Mouse (Mus musculus) heart, embryonic 15.5 days (tissue): Measurements from ENCODE around the gene Tmem132c. TPM values are rescaled to one million over a fixed set of nuclear protein-coding genes. Genes with fewer than 3 reads are reported as not detected.

Experiments
- ATAC-seq: fragments of 200-750 bp; cut with Nextera tagmentation; replicated peaks from 2 replicates; pipeline ENCODE4 v1.8.0; 2017; ENCODE audit warnings: low read depth, moderate TSS enrichment; ENCODE audit not compliant: insufficient number of reproducible peaks, insufficient read depth, low FRiP score
- H3K27ac ChIP-seq: fragments of 300-500 bp; sonication (generic); 2 replicates; pipeline ENCODE4 v1.5.1; 2015; ENCODE audit warnings: mild to moderate bottlenecking, inconsistent platforms
- H3K27me3 ChIP-seq: fragments of 300-500 bp; sonication (generic); 2 replicates; pipeline ENCODE4 v1.6.1; 2015; ENCODE audit warnings: inconsistent platforms
- H3K36me3 ChIP-seq: fragments of 300-500 bp; sonication (generic); 2 replicates; pipeline ENCODE4 v1.6.1; 2015; ENCODE audit warnings: mild to moderate bottlenecking, inconsistent platforms
- H3K4me1 ChIP-seq: fragments of 300-500 bp; sonication (generic); replicated peaks from 2 replicates; pipeline ENCODE4 v1.6.1; 2015; ENCODE audit warnings: inconsistent platforms
- H3K4me2 ChIP-seq: fragments of 300-500 bp; sonication (generic); 2 replicates; pipeline ENCODE4 v1.6.1; 2015; ENCODE audit warnings: inconsistent platforms, mild to moderate bottlenecking, moderate library complexity
- H3K4me3 ChIP-seq: fragments of 300-500 bp; sonication (generic); 2 replicates; pipeline ENCODE4 v1.5.1; 2015; ENCODE audit warnings: mild to moderate bottlenecking, inconsistent platforms
- H3K9ac ChIP-seq: fragments of 300-500 bp; sonication (generic); 2 replicates; pipeline ENCODE4 v1.6.1; 2015; ENCODE audit warnings: mild to moderate bottlenecking, inconsistent platforms
- H3K9me3 ChIP-seq: fragments of 300-500 bp; sonication (generic); replicated peaks from 2 replicates; pipeline ENCODE4 v1.6.1; 2016; ENCODE audit warnings: inconsistent platforms
- WGBS: fragments of 180-500 bp; shearing (Covaris S2); methylation state at CpG from one replicate; pipeline ENCODE4 v1.1.7; 2015; ENCODE audit warnings: mixed read lengths; 5-methylcytosine and 5-hydroxymethylcytosine counted together
- polyA plus RNA-seq: library from polyadenylated mRNA; unstranded; fragments of >200 nt; fragmentation: Nextera tagmentation; extraction: Ambion mirVana; gene quantifications from 2 replicates; pipeline ENCODE4 v1.2.1, GENCODE M21; 2015

The Tmem132c gene
- polyA plus RNA-seq, 1 experiment from 2014 or later, result 1.5 TPM

DNA sequence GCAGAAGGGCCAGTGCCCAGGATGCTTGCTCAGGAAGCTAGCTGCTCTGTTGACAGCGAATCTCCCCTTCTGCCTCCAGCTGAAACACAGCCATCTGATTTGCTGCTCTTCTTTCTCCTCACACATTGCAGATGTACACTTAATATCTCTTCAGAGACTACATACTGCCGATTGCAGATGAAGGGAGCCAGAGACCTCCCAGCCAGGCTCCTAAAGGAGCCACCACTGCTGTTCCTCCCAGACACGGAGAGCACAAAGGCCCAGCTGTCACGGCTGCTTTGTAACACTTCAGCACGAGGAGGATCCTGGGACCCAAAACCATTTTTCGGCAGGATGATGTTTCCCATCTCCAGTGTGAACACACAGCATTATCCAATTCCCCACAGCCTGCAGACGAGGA, 255.3 kb downstream of the Tmem132c start:
- no peaks in the 10 kb centered on the region for H3K27me3 ChIP-seq
- 48% methylated on average over 7 of the region's 7 CpGs for WGBS
- H3K4me2 ChIP-seq, result no peak overlapping the region
- no peaks in the 10 kb centered on the region for H3K36me3 ChIP-seq
- H3K27ac ChIP-seq, result no peak overlapping the region
- H3K4me3 ChIP-seq, result no peak overlapping the region
- no peak for ATAC-seq
- H3K9ac ChIP-seq, result no peak overlapping the region
- H3K4me1 ChIP-seq, result no peaks in the 10 kb centered on the region
- no peaks in the 10 kb centered on the region for H3K9me3 ChIP-seq

DNA sequence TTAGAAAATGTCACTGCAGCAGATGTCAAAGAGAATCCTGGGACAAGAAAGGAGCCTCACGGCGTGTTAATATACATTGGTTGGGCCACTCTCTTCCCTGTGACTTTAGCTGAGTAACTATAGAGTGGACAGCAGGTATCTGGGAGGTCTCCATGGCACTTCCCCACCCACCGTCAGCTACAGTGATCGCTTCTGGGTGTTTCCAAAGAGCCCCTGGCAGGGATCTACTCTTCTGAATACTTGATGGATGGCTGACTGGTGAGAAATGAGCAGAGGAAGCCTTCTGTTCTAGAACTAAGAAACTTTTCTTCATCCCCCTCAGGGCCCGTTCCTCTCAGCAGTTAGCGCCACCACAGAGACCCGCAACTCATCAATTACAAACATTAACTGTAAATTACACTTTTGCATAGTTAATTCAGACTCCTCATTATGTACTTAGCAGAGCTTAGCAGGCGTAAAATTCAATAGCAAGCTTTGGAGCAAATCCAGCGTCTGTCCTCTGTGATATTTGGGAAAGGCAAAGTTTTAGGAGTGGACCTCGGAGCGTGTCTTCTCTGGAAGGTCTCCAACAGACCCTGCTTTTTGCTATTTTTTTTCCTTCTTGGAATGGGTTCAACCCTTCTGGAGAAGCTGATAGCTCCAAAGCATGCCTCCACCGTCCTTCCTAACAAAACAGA, 257.7 kb downstream of the Tmem132c start:
- no peak overlapping the region for H3K4me3 ChIP-seq
- H3K27me3 ChIP-seq, result no peaks in the 10 kb centered on the region
- no peaks in the 10 kb centered on the region for H3K4me1 ChIP-seq
- H3K9me3 ChIP-seq, result no peaks in the 10 kb centered on the region
- H3K27ac ChIP-seq, result no peak overlapping the region
- H3K9ac ChIP-seq, result no peak overlapping the region
- no peak for ATAC-seq
- no peaks in the 10 kb centered on the region for H3K36me3 ChIP-seq
- H3K4me2 ChIP-seq, result no peak overlapping the region
- 59% methylated on average over 12 of the region's 12 CpGs for WGBS

DNA sequence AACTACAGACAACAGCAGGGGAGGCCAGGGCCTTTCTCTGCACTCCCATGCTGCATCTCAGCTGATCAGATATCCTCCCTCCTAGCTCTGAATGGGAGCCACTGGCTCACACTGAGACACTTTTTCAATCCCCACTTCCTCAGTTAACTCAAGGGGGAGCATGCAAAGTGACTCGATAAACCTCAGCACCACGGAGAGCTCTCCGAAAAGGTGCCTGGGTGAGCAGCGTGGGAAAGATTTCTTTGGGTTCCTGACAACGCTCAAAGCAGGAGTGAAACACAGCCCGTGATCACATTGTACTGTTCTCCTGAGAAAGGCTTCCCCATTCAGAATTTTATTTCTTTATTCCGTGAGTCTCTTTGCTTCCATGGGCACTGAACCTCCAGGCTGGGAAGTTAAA, 261.2 kb downstream of the Tmem132c start:
- Histone ChIP-seq H3K27me3 (no peaks in the 10 kb centered on the region), H3K4me3 (no peak overlapping the region), H3K9ac (no peak overlapping the region), H3K27ac (no peak overlapping the region), H3K36me3 (no peaks in the 10 kb centered on the region), H3K4me2 (no peak overlapping the region), H3K9me3 (no peaks in the 10 kb centered on the region), H3K4me1 (no peaks in the 10 kb centered on the region)
- no peak for ATAC-seq
- WGBS, result 20% methylated on average over 7 of the region's 7 CpGs

DNA sequence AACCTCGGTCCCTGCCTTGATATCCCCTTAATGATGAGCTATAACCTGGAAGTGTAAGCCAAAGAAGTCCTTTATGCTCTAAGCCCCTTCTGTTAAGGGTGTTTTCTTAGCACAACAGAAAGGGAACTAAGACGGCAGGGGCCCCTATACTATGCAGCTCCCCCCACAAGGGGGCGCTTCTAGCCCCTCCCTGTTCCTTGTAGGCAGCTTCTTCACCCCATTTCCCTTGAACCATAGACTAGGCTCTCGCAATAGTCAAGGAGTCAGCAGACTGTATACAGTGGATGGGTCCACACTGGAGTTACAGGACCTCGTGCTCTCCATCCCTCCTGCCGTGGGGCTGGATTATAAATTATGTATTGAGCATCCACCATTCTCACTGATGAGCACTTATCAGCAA, 264.1 kb downstream of the Tmem132c start:
- H3K9me3 ChIP-seq, result no peaks in the 10 kb centered on the region
- no peak overlapping the region for H3K4me2 ChIP-seq
- H3K4me3 ChIP-seq, result no peak overlapping the region
- no peak overlapping the region for H3K9ac ChIP-seq
- no peaks in the 10 kb centered on the region for H3K36me3 ChIP-seq
- no peak for ATAC-seq
- H3K27ac ChIP-seq, result no peak overlapping the region
- H3K4me1 ChIP-seq, result no peaks in the 10 kb centered on the region
- no peaks in the 10 kb centered on the region for H3K27me3 ChIP-seq
- WGBS, result 64% methylated on average over 6 of the region's 6 CpGs

DNA sequence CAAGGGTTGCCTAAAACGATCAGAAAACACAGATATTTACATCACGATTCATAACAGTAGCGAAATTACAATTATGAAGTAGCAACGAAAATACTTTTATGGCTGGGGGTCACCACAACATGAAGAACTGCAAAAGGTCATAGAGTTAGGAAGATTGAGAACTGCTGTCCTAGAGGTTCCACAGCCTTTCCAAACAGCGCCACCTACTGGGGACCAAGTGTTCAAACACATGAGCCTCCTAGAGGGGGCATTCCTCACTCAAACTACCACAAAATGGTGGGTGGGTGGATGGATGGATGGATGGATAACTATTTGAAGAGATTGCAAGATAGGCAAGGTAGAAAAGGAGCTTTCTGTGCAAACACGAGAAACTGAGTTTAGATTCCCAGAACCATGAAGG, 270.0 kb downstream of the Tmem132c start:
- Histone ChIP-seq H3K4me3 (no peak overlapping the region), H3K4me2 (no peak overlapping the region), H3K27ac (no peak overlapping the region), H3K4me1 (no peaks in the 10 kb centered on the region), H3K9ac (no peak overlapping the region), H3K9me3 (no peaks in the 10 kb centered on the region), H3K36me3 (no peaks in the 10 kb centered on the region), H3K27me3 (no peaks in the 10 kb centered on the region)
- ATAC-seq, result no peak
- WGBS, result 80% methylated on average over 6 of the region's 6 CpGs

DNA sequence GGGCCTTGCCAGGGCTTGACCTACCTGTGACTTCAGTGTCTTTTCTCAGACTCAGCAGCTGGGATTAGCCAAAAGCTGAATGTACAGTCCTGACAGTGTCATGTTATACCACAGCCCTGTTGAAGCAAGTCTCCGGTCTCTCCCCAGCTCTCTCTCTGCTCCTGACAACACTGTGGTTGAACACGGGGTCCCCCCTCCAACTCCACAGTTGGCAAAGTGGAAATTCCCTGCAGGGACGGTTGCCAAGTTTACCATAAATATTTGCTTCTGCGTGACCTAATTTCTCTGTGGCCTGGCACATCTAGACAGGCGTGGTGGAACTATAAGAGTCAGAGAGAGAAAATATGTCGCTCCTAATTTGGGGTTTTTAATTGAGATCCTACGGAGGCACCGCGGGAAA, 274.4 kb downstream of the Tmem132c start:
- Histone ChIP-seq H3K36me3 (no peaks in the 10 kb centered on the region), H3K27me3 (no peaks in the 10 kb centered on the region), H3K27ac (no peak overlapping the region), H3K4me2 (no peak overlapping the region), H3K9ac (no peak overlapping the region), H3K4me3 (no peak overlapping the region), H3K9me3 (no peaks in the 10 kb centered on the region), H3K4me1 (no peaks in the 10 kb centered on the region)
- no peak for ATAC-seq
- WGBS, result 87% methylated on average over 9 of the region's 9 CpGs

DNA sequence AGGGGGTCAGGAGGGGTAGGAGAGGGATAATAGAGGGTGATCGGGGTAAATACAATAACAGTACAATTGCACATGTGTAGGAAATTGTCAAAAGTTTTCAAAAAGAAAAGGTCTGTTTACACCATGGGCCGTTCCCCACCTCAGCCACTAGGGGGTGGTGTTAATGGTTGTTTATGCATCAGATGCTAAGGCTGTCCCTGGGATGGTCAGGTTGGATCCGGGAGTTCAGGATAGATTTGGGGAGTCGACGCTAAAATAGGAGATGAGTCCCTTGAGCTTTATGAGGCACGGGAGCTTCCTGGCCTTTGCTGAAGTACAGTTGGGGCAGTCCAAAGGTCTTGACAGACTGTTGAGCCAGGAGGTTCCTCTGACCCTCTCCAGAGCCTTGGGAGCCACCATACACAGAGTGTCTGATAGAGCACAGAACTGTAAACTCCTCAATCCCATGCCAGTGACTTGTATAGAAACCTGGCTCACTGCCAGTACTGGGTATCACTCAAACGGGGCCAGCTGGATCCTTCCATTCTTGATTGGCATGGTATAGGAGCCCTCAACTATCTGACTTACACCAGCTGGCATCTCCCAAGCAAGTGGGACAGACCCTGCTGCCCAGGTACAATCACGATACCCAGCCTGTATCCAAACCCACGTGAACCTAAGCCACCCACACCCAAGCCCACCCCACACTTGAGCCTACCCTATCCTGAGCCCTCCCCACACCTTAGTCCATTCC, 281.3 kb downstream of the Tmem132c start:
- Histone ChIP-seq H3K4me3 (no peak overlapping the region), H3K4me1 (no peaks in the 10 kb centered on the region), H3K36me3 (no peaks in the 10 kb centered on the region), H3K27me3 (no peaks in the 10 kb centered on the region; the same call in 1 of the 2 replicates), H3K9me3 (no peaks in the 10 kb centered on the region), H3K9ac (no peak overlapping the region), H3K27ac (no peak overlapping the region), H3K4me2 (no peak overlapping the region)
- WGBS, result 49% methylated on average over 9 of the region's 9 CpGs
- no peak for ATAC-seq

DNA sequence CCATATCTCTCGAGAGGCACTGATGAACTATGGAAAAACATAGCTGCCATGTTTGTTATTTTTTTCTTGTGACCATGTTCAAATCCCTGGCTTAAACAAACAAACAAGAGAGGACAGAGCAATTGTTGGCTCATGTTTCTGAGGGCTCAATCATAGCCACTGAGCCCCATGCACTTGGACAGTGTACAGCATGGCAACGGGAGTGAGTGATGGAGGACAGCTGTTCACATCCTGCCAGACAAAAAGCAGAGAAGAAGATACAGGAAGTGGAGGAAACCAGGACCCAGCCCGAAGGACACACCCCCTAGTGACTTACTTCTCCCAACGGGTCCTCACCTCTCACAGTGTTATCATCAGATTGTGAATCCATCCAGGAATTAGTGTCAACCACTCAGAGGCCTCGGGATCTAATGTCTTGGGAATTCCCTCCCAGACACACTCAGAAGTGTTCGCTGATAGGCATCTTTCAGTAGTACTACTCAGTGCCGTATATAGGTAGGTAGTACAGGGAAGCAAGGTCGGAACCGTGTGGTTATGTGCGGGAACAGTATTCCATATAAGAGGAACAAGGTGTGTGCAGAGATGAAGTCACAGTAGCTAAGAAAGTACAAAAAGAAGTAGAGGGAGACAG, 285.9 kb downstream of the Tmem132c start:
- no peaks in the 10 kb centered on the region; the same call in 1 of the 2 replicates for H3K27me3 ChIP-seq
- WGBS, result 65% methylated on average over 10 of the region's 10 CpGs
- H3K4me2 ChIP-seq, result no peak overlapping the region
- H3K9ac ChIP-seq, result no peak overlapping the region
- H3K4me1 ChIP-seq, result no peaks in the 10 kb centered on the region
- H3K27ac ChIP-seq, result no peak overlapping the region
- no peak overlapping the region for H3K4me3 ChIP-seq
- no peaks in the 10 kb centered on the region for H3K36me3 ChIP-seq
- no peaks in the 10 kb centered on the region for H3K9me3 ChIP-seq
- ATAC-seq, result no peak

DNA sequence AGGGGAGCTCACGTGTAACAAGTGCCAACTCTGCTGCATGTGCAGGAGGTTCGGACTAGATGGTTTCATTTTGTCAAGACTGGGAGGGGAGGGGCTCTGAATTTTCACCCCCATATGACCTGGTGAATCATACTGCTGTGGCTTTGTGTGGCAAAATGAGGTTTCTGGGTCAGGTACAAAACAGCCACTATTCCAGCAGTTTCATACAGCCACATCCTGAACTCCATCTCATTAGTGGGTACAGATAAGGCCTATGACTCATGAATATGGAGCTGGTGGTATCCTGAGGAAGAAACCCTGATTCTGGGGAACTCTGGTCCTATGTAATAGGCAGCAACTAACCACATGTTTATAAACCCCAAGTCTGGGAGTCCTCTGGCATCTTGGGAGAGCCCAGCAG, 295.9 kb downstream of the Tmem132c start:
- H3K27ac ChIP-seq, result no peak overlapping the region
- no peak overlapping the region for H3K9ac ChIP-seq
- 82% methylated on average over 2 of the region's 2 CpGs for WGBS
- no peaks in the 10 kb centered on the region for H3K27me3 ChIP-seq
- no peaks in the 10 kb centered on the region for H3K9me3 ChIP-seq
- no peak overlapping the region for H3K4me2 ChIP-seq
- no peaks in the 10 kb centered on the region for H3K4me1 ChIP-seq
- ATAC-seq, result no peak
- no peak overlapping the region for H3K4me3 ChIP-seq
- no peaks in the 10 kb centered on the region for H3K36me3 ChIP-seq

DNA sequence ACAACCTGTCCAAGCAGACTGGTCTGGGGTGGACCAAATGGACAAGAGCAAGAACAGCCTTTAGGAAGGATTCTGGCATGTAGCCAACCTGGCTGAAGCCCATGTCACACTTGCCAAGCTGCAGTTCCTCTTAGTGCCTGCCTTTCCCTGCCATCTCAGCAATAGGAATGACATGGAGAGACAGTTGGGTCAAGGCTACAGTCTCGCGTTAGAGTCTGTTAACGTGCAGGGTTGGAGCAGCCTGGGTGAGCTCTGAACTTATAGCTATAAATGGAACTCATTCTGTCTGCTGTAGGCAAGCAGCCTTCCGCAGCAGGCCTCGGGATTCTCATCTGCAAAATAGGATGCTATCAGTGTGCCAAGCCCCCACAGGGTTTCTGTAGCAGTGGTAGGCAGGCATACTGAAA, 305.0 kb downstream of the Tmem132c start:
- Histone ChIP-seq H3K9me3 (no peaks in the 10 kb centered on the region), H3K27me3 (no peaks in the 10 kb centered on the region), H3K9ac (no peak overlapping the region), H3K36me3 (no peaks in the 10 kb centered on the region), H3K4me2 (no peak overlapping the region), H3K27ac (no peak overlapping the region), H3K4me3 (no peak overlapping the region), H3K4me1 (no peaks in the 10 kb centered on the region)
- 78% methylated on average over 5 of the region's 5 CpGs for WGBS
- no peak for ATAC-seq

DNA sequence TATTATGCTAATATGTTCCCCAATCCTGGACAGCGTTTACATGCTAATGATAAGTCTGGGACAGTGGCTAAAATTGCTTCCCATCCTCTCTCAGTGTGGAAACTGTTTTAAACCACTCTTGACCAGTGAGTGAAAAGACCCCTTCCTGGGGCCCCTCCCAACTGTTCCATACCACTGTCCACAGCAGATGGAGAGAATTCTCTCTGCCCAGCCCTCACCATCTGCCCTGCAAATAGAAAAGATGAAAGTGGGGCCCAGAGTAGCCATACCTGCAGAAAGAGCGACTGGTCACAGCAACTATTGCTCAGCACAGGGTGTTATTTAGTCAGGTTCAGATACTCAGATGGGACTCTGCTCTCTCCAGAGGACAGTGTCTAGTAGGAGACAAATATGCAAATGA, 306.5 kb downstream of the Tmem132c start:
- Histone ChIP-seq H3K27ac (no peak overlapping the region), H3K36me3 (no peaks in the 10 kb centered on the region), H3K4me3 (no peak overlapping the region), H3K4me1 (no peaks in the 10 kb centered on the region), H3K27me3 (no peaks in the 10 kb centered on the region), H3K9me3 (no peaks in the 10 kb centered on the region), H3K4me2 (no peak overlapping the region), H3K9ac (no peak overlapping the region)
- 72% methylated on average over 2 of the region's 2 CpGs for WGBS
- no peak for ATAC-seq
